Mouse (Mus musculus): Measurements from ENCODE around the gene Reep3. TPM values are rescaled to one million over a fixed set of nuclear protein-coding genes. Genes with fewer than 3 reads are reported as not detected.

Gene Reep3
- polyA plus RNA-seq, 1 experiment from 2014 or later, result 37.7 TPM

- WGBS, result 86% methylated on average over 18 of the region's 18 CpGs
- Histone ChIP-seq H3K27ac (ENCODE audit: low read depth, low read length) (no peak overlapping the region), H3K9me3 (ENCODE audit: control insufficient read depth, low read length) (no peaks in the 10 kb centered on the region), H3K4me1 (ENCODE audit: control insufficient read depth, insufficient read depth, low read length) (peaks cover 5% of the 10 kb centered on the region), H3K4me2 (ENCODE audit: low read depth, low read length) (no peak overlapping the region), H3K9ac (replicated peaks; ENCODE audit: low read depth, low read length) (no peak overlapping the region), H3K36me3 (ENCODE audit: control insufficient read depth, insufficient read depth, low read length) (no peaks in the 10 kb centered on the region), H3K27me3 (ENCODE audit: control insufficient read depth, insufficient read depth, low read length) (no peaks in the 10 kb centered on the region), H3K4me3 (ENCODE audit: low read depth, low read length) (no peak overlapping the region)
- ATAC-seq (ENCODE audit: low read depth), result no peak
Measured at GRCm38 (mm10) chr10:67081206-67082007, 15.3 kb downstream of the Reep3 start.

DNA sequence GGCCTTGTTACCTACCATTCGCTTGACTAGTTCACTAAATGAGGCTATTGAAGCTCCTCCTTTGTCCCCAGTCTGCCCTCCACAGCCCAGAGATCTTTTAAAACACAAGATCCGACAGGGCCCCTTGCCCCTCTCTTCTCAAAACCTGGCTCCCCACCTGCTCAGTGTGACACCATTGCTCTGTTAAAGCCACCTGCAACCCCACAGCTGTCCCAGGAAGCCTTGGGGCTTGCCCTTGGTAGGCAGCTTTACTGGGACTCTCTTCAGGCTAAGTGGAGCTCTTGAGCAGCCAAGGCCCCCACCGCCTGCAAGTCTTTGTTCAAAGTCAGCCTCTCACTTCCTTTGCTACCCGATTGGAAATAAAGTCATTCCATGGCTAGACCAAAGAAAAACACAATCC lies 17.7 kb downstream of the Reep3 start:
- Histone ChIP-seq H3K4me2 (ENCODE audit: low read depth, low read length) (no peak overlapping the region), H3K4me3 (ENCODE audit: low read depth, low read length) (no peak overlapping the region), H3K4me1 (ENCODE audit: control insufficient read depth, insufficient read depth, low read length) (peaks cover 6% of the 10 kb centered on the region; the same call in 1 of the 2 replicates), H3K36me3 (ENCODE audit: control insufficient read depth, insufficient read depth, low read length) (no peaks in the 10 kb centered on the region), H3K9ac (replicated peaks; ENCODE audit: low read depth, low read length) (no peak overlapping the region), H3K9me3 (ENCODE audit: control insufficient read depth, low read length) (no peaks in the 10 kb centered on the region), H3K27ac (ENCODE audit: low read depth, low read length) (no peak overlapping the region), H3K27me3 (ENCODE audit: control insufficient read depth, insufficient read depth, low read length) (no peaks in the 10 kb centered on the region)
- ATAC-seq (ENCODE audit: low read depth), result no peak
- 40% methylated on average over 4 of the region's 4 CpGs for whole genome bisulfite sequencing

- WGBS, result 53% methylated on average over 21 of the region's 21 CpGs
Measured at GRCm38 (mm10) chr10:67075931-67076878, 20.5 kb downstream of the Reep3 start.

GRCm38 (mm10) chr10:67073577-67073976 lies 23.2 kb downstream of the Reep3 start:
- Histone ChIP-seq H3K27me3 (ENCODE audit: control insufficient read depth, insufficient read depth, low read length) (no peaks in the 10 kb centered on the region), H3K9me3 (ENCODE audit: control insufficient read depth, low read length) (no peaks in the 10 kb centered on the region), H3K27ac (ENCODE audit: low read depth, low read length) (no peak overlapping the region), H3K36me3 (ENCODE audit: control insufficient read depth, insufficient read depth, low read length) (no peaks in the 10 kb centered on the region), H3K4me1 (ENCODE audit: control insufficient read depth, insufficient read depth, low read length) (0 out of 2 replicates have a peak, but pooled peaks cover 6% of the 10 kb centered on the region), H3K4me3 (ENCODE audit: low read depth, low read length) (no peak overlapping the region), H3K9ac (replicated peaks; ENCODE audit: low read depth, low read length) (no peak overlapping the region), H3K4me2 (ENCODE audit: low read depth, low read length) (no peak overlapping the region)
- WGBS, result 98% methylated on average over 8 of the region's 8 CpGs
- ATAC-seq (ENCODE audit: low read depth), result no peak

More at GRCm38 (mm10) chr10:67075931-67076878, 20.5 kb downstream of the Reep3 start:
- Histone ChIP-seq H3K4me2 (ENCODE audit: low read depth, low read length) (no peak overlapping the region), H3K9ac (replicated peaks; ENCODE audit: low read depth, low read length) (no peak overlapping the region), H3K4me1 (ENCODE audit: control insufficient read depth, insufficient read depth, low read length) (peaks cover 6% of the 10 kb centered on the region; the same call in 1 of the 2 replicates), H3K4me3 (ENCODE audit: low read depth, low read length) (no peak overlapping the region), H3K9me3 (ENCODE audit: control insufficient read depth, low read length) (no peaks in the 10 kb centered on the region), H3K36me3 (ENCODE audit: control insufficient read depth, insufficient read depth, low read length) (no peaks in the 10 kb centered on the region), H3K27me3 (ENCODE audit: control insufficient read depth, insufficient read depth, low read length) (no peaks in the 10 kb centered on the region), H3K27ac (ENCODE audit: low read depth, low read length) (no peak overlapping the region)
- ATAC-seq (ENCODE audit: low read depth), result peak; percentile 56; the same call in 1 of the 2 replicates

DNA sequence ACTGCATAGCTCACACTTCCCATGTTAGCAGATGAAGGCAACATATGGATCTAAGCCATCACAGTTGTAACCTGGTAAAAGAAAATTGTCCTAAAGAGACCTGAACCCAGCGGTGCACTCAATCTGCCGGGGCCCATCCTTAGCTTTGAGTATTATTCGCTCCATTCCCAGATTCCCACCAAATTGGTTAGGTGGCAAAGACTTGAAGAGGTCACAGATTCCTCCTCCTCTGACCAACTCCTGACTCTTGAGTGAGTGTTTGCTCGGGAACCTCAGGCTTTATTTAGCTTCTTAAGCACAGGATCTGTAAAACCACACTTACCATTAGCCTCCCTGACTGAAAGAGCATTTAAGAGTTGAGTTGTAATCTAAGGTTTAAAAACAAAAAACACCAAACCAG lies 24.1 kb downstream of the Reep3 start:
- no peaks in the 10 kb centered on the region for H3K36me3 ChIP-seq (ENCODE audit: control insufficient read depth, insufficient read depth, low read length)
- no peak overlapping the region for H3K27ac ChIP-seq (ENCODE audit: low read depth, low read length)
- no peak overlapping the region for H3K4me2 ChIP-seq (ENCODE audit: low read depth, low read length)
- ATAC-seq (ENCODE audit: low read depth), result no peak
- 0 out of 2 replicates have a peak, but pooled peaks cover 6% of the 10 kb centered on the region for H3K4me1 ChIP-seq (ENCODE audit: control insufficient read depth, insufficient read depth, low read length)
- WGBS, result 97% methylated on average over 4 of the region's 4 CpGs
- no peaks in the 10 kb centered on the region for H3K9me3 ChIP-seq (ENCODE audit: control insufficient read depth, low read length)
- no peaks in the 10 kb centered on the region for H3K27me3 ChIP-seq (ENCODE audit: control insufficient read depth, insufficient read depth, low read length)
- H3K9ac ChIP-seq (replicated peaks; ENCODE audit: low read depth, low read length), result no peak overlapping the region
- no peak overlapping the region for H3K4me3 ChIP-seq (ENCODE audit: low read depth, low read length)

DNA sequence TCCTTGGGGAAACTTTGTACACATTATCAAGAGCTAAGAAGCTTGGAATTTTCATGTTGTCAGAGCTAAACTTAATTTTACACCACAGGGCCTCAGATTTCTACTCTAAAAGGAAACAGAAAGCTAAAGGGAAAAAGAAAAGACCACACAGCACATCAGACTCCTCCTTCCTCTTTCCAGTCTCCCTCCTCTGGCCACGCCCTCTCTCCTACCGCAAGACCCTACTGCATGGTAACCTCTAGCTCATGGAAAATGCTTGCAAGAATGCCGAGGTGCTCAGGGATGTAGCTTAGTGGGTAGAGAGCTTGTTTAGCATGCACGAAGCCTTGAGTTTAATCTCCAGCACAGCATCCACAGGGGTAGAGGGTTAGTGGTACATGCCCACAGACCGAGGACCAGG lies 24.9 kb downstream of the Reep3 start:
- Histone ChIP-seq H3K9ac (replicated peaks; ENCODE audit: low read depth, low read length) (no peak overlapping the region), H3K9me3 (ENCODE audit: control insufficient read depth, low read length) (no peaks in the 10 kb centered on the region), H3K4me2 (ENCODE audit: low read depth, low read length) (no peak overlapping the region), H3K4me1 (ENCODE audit: control insufficient read depth, insufficient read depth, low read length) (0 out of 2 replicates have a peak, but pooled peaks cover 6% of the 10 kb centered on the region), H3K27me3 (ENCODE audit: control insufficient read depth, insufficient read depth, low read length) (no peaks in the 10 kb centered on the region), H3K36me3 (ENCODE audit: control insufficient read depth, insufficient read depth, low read length) (no peaks in the 10 kb centered on the region), H3K4me3 (ENCODE audit: low read depth, low read length) (no peak overlapping the region), H3K27ac (ENCODE audit: low read depth, low read length) (no peak overlapping the region)
- ATAC-seq (ENCODE audit: low read depth), result no peak
- WGBS, result 89% methylated on average over 5 of the region's 5 CpGs

GRCm38 (mm10) chr10:67071389-67071788 lies 25.4 kb downstream of the Reep3 start:
- H3K9ac ChIP-seq (replicated peaks; ENCODE audit: low read depth, low read length), result no peak overlapping the region
- no peak overlapping the region for H3K4me3 ChIP-seq (ENCODE audit: low read depth, low read length)
- no peaks in the 10 kb centered on the region for H3K36me3 ChIP-seq (ENCODE audit: control insufficient read depth, insufficient read depth, low read length)
- 0 out of 2 replicates have a peak, but pooled peaks cover 2% of the 10 kb centered on the region for H3K4me1 ChIP-seq (ENCODE audit: control insufficient read depth, insufficient read depth, low read length)
- H3K4me2 ChIP-seq (ENCODE audit: low read depth, low read length), result no peak overlapping the region
- H3K27ac ChIP-seq (ENCODE audit: low read depth, low read length), result no peak overlapping the region
- ATAC-seq (ENCODE audit: low read depth), result no peak
- WGBS, result 74% methylated on average over 4 of the region's 4 CpGs
- no peaks in the 10 kb centered on the region for H3K9me3 ChIP-seq (ENCODE audit: control insufficient read depth, low read length)
- H3K27me3 ChIP-seq (ENCODE audit: control insufficient read depth, insufficient read depth, low read length), result no peaks in the 10 kb centered on the region

GRCm38 (mm10) chr10:67069013-67069412 lies 27.7 kb downstream of the Reep3 start:
- Histone ChIP-seq H3K36me3 (ENCODE audit: control insufficient read depth, insufficient read depth, low read length) (no peaks in the 10 kb centered on the region), H3K4me2 (ENCODE audit: low read depth, low read length) (no peak overlapping the region), H3K27me3 (ENCODE audit: control insufficient read depth, insufficient read depth, low read length) (no peaks in the 10 kb centered on the region), H3K4me1 (ENCODE audit: control insufficient read depth, insufficient read depth, low read length) (peaks cover 5% of the 10 kb centered on the region; the same call in 1 of the 2 replicates), H3K9ac (replicated peaks; ENCODE audit: low read depth, low read length) (no peak overlapping the region), H3K9me3 (ENCODE audit: control insufficient read depth, low read length) (no peaks in the 10 kb centered on the region), H3K27ac (ENCODE audit: low read depth, low read length) (no peak overlapping the region), H3K4me3 (ENCODE audit: low read depth, low read length) (no peak overlapping the region)
- 90% methylated on average over 10 of the region's 10 CpGs for WGBS
- ATAC-seq (ENCODE audit: low read depth), result no peak
